Mouse (Mus musculus): ENCODE results near the gene Gm3633. TPM values are rescaled to one million over a fixed set of nuclear protein-coding genes. Genes with fewer than 3 reads are reported as not detected.
"Not testable (repeated sequence)": the region's sequence is repeated elsewhere in the genome, so short reads cannot be mapped to it uniquely, and the experiment has no call there.

Gene Gm3633
- not detected in 2 replicates for polyA plus RNA-seq (2015; fragmentation: Nextera tagmentation; extraction: Ambion mirVana)

GRCm38 (mm10) chr14:42641817-42642216, at the start of gene Gm3633:
TSS of gene Gm3633 (minus strand) at chr14:42641917.
- WGBS, result no CpG with 5 or more reads among the region's 2 CpGs
- H3K4me2 ChIP-seq (replicated peaks; ENCODE audit: low read depth, low read length); DNase-seq (ENCODE audit: low spot score): not testable (repeated sequence)

GRCm38 (mm10) chr14:42655638-42656037, 13.9 kb upstream of the Gm3633 start, which contains the start of gene Gm10378:
TSS of gene Gm10378 (plus strand) at chr14:42655938.
- not testable (repeated sequence) for H3K9ac ChIP-seq (replicated peaks; ENCODE audit: low read depth); H3K4me3 ChIP-seq (ENCODE audit: low read depth, low read length); H3K4me2 ChIP-seq (replicated peaks; ENCODE audit: low read depth, low read length); H3K4me1 ChIP-seq (ENCODE audit: insufficient read depth, low read depth, low read length); DNase-seq (ENCODE audit: low spot score); H3K9me3 ChIP-seq (ENCODE audit: low read length); H3K27me3 ChIP-seq (replicated peaks; ENCODE audit: insufficient read depth, low read length); ATAC-seq; H3K36me3 ChIP-seq (ENCODE audit: insufficient read depth, low read length); H3K27ac ChIP-seq (ENCODE audit: low read length)
- no CpG with 5 or more reads among the region's 1 CpGs for WGBS

More at GRCm38 (mm10) chr14:42641817-42642216, at the start of gene Gm3633:
- not testable (repeated sequence) for H3K36me3 ChIP-seq (ENCODE audit: insufficient read depth, low read length); H3K4me3 ChIP-seq (ENCODE audit: low read depth, low read length); H3K9me3 ChIP-seq (ENCODE audit: low read length); ATAC-seq; H3K9ac ChIP-seq (replicated peaks; ENCODE audit: low read depth); H3K27ac ChIP-seq (ENCODE audit: low read length); H3K4me1 ChIP-seq (ENCODE audit: insufficient read depth, low read depth, low read length); H3K27me3 ChIP-seq (replicated peaks; ENCODE audit: insufficient read depth, low read length)

DNA sequence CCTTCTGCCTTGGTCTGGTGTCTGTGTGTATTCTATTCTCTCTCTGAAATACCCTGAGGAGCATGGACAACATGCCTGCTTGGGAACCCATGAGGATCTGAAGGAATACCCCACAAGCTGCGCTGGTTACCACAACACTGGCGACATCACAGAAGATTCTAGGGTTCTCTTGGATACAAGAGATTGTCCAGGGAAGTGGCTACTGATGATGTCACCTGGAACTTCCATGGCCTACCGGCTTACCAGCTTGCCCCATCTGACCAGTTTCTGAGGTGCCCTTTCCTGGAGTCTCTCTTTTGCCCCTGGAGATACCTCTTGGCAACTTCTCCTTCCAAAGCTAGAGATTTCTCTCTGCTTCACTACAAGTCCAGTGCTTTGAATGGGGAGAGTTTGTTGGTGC, 41.9 kb downstream of the Gm3633 start, which contains the start of gene Gm17124:
Gm17124 (minus strand) TSS at position 101 of the 400 bp plus-strand sequence.
- DNase-seq (ENCODE audit: low spot score); H3K27ac ChIP-seq (ENCODE audit: low read length); H3K4me2 ChIP-seq (replicated peaks; ENCODE audit: low read depth, low read length); H3K4me3 ChIP-seq (ENCODE audit: low read depth, low read length); H3K4me1 ChIP-seq (ENCODE audit: insufficient read depth, low read depth, low read length); H3K27me3 ChIP-seq (replicated peaks; ENCODE audit: insufficient read depth, low read length); ATAC-seq; H3K9ac ChIP-seq (replicated peaks; ENCODE audit: low read depth); H3K9me3 ChIP-seq (ENCODE audit: low read length); H3K36me3 ChIP-seq (ENCODE audit: insufficient read depth, low read length): not testable (repeated sequence)
- no CpG with 5 or more reads among the region's 3 CpGs for WGBS

Small RNAs within 50 kb of the gene (microRNA-seq; reads per million reads assigned to microRNA genes)
- not detected for gene Gm23620
- not detected for gene Gm25228

Other genes with a start within 250 kb of the Gm3633 start
- gene Gm8005, start 202.2 kb downstream of the Gm3633 start, polyA plus RNA-seq (2015; fragmentation: Nextera tagmentation; extraction: Ambion mirVana), result not detected in 2 replicates
- gene Gm8011, start 178.0 kb downstream of the Gm3633 start, polyA plus RNA-seq (2015; fragmentation: Nextera tagmentation; extraction: Ambion mirVana), result not detected in 2 replicates
- not detected in 2 replicates for gene Gm8020, start 139.6 kb downstream of the Gm3633 start, polyA plus RNA-seq (2015; fragmentation: Nextera tagmentation; extraction: Ambion mirVana)
- not detected in 2 replicates for gene Gm8024, start 117.6 kb downstream of the Gm3633 start, polyA plus RNA-seq (2015; fragmentation: Nextera tagmentation; extraction: Ambion mirVana)
- gene Gm17124, start 42.0 kb downstream of the Gm3633 start, polyA plus RNA-seq (2015; fragmentation: Nextera tagmentation; extraction: Ambion mirVana), result not detected in 2 replicates
- gene Gm10378, start 14.0 kb upstream of the Gm3633 start, polyA plus RNA-seq (2015; fragmentation: Nextera tagmentation; extraction: Ambion mirVana), result not detected in 2 replicates
- gene Gm3015, start 126.9 kb upstream of the Gm3633 start, polyA plus RNA-seq (2015; fragmentation: Nextera tagmentation; extraction: Ambion mirVana), result not detected in 2 replicates
- gene Gm10377, start 156.1 kb upstream of the Gm3633 start, polyA plus RNA-seq (2015; fragmentation: Nextera tagmentation; extraction: Ambion mirVana), result not detected in 2 replicates
- gene Gm21977, start 211.6 kb upstream of the Gm3633 start, polyA plus RNA-seq (2015; fragmentation: Nextera tagmentation; extraction: Ambion mirVana), result not detected in 2 replicates

Measured in lung, postnatal 0 days (tissue).